Mouse (Mus musculus): ENCODE results near the gene Pramef17. TPM values are rescaled to one million over a fixed set of nuclear protein-coding genes. Genes with fewer than 3 reads are reported as not detected.

The Pramef17 gene
- total RNA-seq (2023), result not detected in 4 replicates

DNA sequence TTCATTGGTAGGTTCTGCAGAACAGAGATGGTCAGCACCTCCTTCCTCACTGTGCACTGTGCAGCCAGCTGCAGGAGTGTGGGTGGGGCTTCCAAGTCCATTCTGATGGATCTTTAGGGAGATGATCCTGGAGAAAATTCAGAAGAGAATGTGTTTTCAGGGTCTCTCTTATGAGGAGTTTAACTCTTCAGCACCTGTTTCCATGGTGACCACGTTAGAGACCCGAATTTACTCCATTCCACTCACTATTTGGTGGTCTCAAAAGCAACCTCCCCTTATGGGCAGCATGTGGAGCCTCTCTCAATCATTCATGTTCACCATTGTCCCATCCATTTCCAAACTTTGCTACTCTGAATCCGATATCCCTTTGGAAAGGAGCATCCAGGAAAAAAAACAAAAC is at the start of gene Pramef17:
Gene Pramef17, minus strand, starts transcription at position 101 of the 400 bp plus-strand sequence.

DNA sequence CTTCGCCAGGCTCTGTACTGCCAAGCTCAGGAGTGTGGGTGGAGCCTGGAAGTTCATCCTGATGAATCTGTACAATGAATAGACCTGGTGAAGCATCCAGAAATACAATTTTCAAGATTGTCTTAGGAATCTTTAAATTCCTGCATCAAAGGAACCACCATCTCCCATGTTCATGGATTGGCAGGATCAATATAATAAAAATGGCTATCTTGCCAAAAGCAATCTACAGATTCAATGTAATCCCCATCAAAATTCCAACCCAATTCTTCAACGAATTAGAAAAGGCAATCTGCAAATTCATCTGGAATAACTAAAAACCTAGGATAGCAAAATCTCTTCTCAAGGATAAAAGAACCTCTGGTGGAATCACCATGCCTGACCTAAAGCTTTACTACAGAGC is 27.3 kb downstream of the Pramef17 start, which contains the start of gene Gm13101:
Gene Gm13101, minus strand, starts transcription at position 101 of the 400 bp plus-strand sequence.

DNA sequence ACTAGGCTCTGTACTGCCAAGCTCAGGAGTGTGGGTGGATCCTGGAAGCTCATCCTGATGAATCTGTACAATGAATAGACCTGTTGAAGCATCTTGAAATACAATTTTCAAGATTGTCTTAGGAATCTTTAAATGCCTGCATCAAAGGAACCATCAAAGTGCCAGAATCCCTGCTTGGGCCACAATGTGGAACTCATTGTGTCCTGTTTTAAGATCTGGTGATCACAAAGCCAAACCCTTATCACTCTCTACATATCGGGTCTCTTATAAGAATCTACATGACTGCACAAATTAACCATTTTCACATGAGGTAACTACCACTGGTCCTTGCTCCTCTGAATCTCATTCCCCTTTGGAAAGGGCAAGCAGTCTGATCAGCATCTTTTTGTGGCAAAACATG is 43.3 kb downstream of the Pramef17 start, which contains the start of gene Pramef25:
Gene Pramef25, minus strand, starts transcription at position 101 of the 400 bp plus-strand sequence.

Other genes with a start within 250 kb of the Pramef17 start
- gene Gm13023, start 205.0 kb downstream of the Pramef17 start, total RNA-seq (2023), result not detected in 4 replicates
- gene Gm13084, start 178.3 kb downstream of the Pramef17 start, total RNA-seq (2023), result not detected in 4 replicates
- not detected in 4 replicates for gene Gm13103, start 147.9 kb downstream of the Pramef17 start, total RNA-seq (2023)
- gene Pramef6, start 94.0 kb downstream of the Pramef17 start, total RNA-seq (2023), result not detected in 4 replicates
- gene Pramef25, start 43.4 kb downstream of the Pramef17 start, total RNA-seq (2023), result not detected in 4 replicates
- not detected in 4 replicates for gene Gm13101, start 27.4 kb downstream of the Pramef17 start, total RNA-seq (2023)
- not detected in 4 replicates for gene Pramel4, start 64.8 kb upstream of the Pramef17 start, total RNA-seq (2023)
- not detected in 4 replicates for gene Gm13102, start 112.1 kb upstream of the Pramef17 start, total RNA-seq (2023)
- not detected in 4 replicates for gene Oog3, start 168.3 kb upstream of the Pramef17 start, total RNA-seq (2023)
- gene Oog2, start 196.3 kb upstream of the Pramef17 start, total RNA-seq (2023), result not detected in 4 replicates
- not detected in 4 replicates for gene C87977, start 218.9 kb upstream of the Pramef17 start, total RNA-seq (2023)